Mouse (Mus musculus) lung, postnatal 0 days (tissue): ENCODE measurements at regions not wholly inside any gene's neighbourhood (a gene's known extent, or its start where the extent isn't known, plus 50 kb on each side); places are given as distances from the start of the nearest gene placed in this dataset.

Experiments used
- CTCF ChIP-seq: IDR thresholded peaks from 2 replicates; pipeline ENCODE4 v1.5.1; 2016; ENCODE audit warnings: antibody characterized with exemption, mild to moderate bottlenecking
- EP300 ChIP-seq: IDR thresholded peaks from 2 replicates; pipeline ENCODE4 v1.6.1; 2016; ENCODE audit warnings: antibody characterized with exemption, mild to moderate bottlenecking, control low read depth

DNA sequence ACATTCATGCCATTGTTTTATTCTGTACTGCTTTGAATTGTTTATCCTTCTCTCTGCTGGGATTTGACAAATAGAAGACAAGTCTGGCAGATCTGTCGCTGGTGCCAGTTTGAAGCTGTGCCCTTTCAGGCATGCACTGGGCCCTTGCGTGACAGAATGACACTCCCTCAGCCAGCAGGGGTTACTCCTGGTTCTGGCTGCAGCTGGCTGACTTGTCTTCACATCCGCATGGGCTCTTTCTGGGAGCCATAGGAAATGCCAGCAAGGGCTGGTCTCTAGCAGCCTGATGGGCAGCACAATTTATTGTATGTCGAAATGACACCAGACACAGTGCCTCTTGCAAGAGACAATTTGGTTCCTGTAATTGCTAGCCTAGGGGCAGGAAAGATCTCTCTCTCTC is 102.5 kb downstream of the 4930564D02Rik start:
- no peak for TF ChIP-seq CTCF
- no peak for TF ChIP-seq EP300
